Mouse (Mus musculus) liver, embryonic 16.5 days (tissue): Measurements from ENCODE around the gene Khnyn. TPM values are rescaled to one million over a fixed set of nuclear protein-coding genes. Genes with fewer than 3 reads are reported as not detected.
A peak's percentile ranks its signal among the peaks of the same experiment; 100 is the strongest.

Experiments used
- ATAC-seq: fragments of 200-750 bp; cut with Nextera tagmentation; 2 replicates; pipeline ENCODE4 v1.8.0; 2017; ENCODE audit warnings: low read depth, mild to moderate bottlenecking, moderate number of reproducible peaks, moderate library complexity
- H3K27ac ChIP-seq: fragments of 300-500 bp; sonication (generic); 2 replicates; pipeline ENCODE4 v1.5.1; 2014; ENCODE audit warnings: mild to moderate bottlenecking, low read length
- H3K27me3 ChIP-seq: fragments of 300-500 bp; sonication (generic); 2 replicates; pipeline ENCODE4 v1.6.1; 2014; ENCODE audit warnings: low read depth, low read length, mixed read lengths; ENCODE audit not compliant: control insufficient read depth, insufficient read depth
- H3K36me3 ChIP-seq: fragments of 300-500 bp; sonication (generic); 2 replicates; pipeline ENCODE4 v1.6.1; 2014; ENCODE audit warnings: mild to moderate bottlenecking; ENCODE audit not compliant: control insufficient read depth, insufficient read depth
- H3K4me1 ChIP-seq: fragments of 300-500 bp; sonication (generic); 2 replicates; pipeline ENCODE4 v1.6.1; 2014; ENCODE audit warnings: low read depth, low read length, mixed read lengths; ENCODE audit not compliant: control insufficient read depth
- H3K4me2 ChIP-seq: fragments of 300-500 bp; sonication (generic); 2 replicates; pipeline ENCODE4 v1.6.1; 2014; ENCODE audit warnings: low read depth, low read length, mixed read lengths
- H3K4me3 ChIP-seq: fragments of 300-500 bp; sonication (generic); 2 replicates; pipeline ENCODE4 v1.5.1; 2014; ENCODE audit warnings: low read depth, mild to moderate bottlenecking, low read length
- H3K9ac ChIP-seq: fragments of 300-500 bp; sonication (generic); 2 replicates; pipeline ENCODE4 v1.6.1; 2014; ENCODE audit warnings: low read depth, low read length
- H3K9me3 ChIP-seq: fragments of 300-500 bp; sonication (generic); replicated peaks from 2 replicates; pipeline ENCODE4 v1.6.1; 2016; ENCODE audit warnings: low read length; ENCODE audit not compliant: control insufficient read depth
- WGBS: fragments of 180-500 bp; shearing (Covaris S2); extraction: QIAGEN DNeasy Blood & Tissue Kit; methylation state at CpG from one replicate; pipeline ENCODE4 v1.1.7; 2014; ENCODE audit not compliant: insufficient replicate concordance; 5-methylcytosine and 5-hydroxymethylcytosine counted together
- polyA plus RNA-seq: library from polyadenylated mRNA; unstranded; fragments of >200 nt; fragmentation: Nextera tagmentation; extraction: Ambion mirVana; gene quantifications from 2 replicates; pipeline ENCODE4 v1.2.1, GENCODE M21; 2015

The Khnyn gene
- polyA plus RNA-seq, 1 experiment from 2014 or later: 12.8 TPM

DNA sequence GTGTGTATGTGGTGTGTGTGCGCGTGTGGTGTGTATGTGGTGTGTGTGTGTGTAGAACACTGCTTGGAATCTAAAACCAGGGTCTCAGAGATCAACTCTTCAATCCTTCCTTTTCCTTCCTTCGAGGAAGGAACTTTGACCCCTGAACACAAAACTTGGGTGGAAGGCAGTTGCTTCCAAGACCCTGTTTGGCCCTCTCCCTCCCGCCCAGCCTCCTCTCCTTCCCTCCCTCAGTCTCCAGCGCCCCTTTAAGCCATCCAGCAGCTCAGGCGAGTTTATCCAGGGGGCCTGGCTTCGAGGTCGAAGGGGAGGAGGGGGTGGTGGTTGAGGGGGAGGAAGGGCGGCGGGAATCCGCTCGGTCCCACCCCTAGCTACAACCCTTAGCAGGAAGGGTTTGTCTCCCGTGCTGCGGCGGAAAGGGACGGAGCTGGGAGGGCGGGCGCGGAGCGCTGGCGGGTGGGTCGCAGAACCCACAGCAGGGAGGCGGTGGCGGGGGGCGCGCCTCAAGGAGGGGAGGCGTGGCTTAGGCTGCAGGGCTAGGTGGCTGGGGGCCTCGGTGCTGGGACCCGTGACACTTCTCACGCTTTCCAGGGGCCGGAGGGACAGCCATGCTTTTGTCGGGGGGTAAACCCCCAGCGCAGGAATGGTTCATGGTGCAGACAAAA lies 31.0 kb upstream of the Khnyn start, which contains the start of gene Nynrin:
Gene Nynrin (plus strand): TSS at position 390 of the 665 bp plus-strand sequence.
- H3K27me3 ChIP-seq: peaks cover 4% of the 10 kb centered on the region; the same call in 1 of the 2 replicates
- peak; percentile 79 for ATAC-seq
- peaks cover 15% of the 10 kb centered on the region for H3K4me1 ChIP-seq
- H3K27ac ChIP-seq: peak within 1 kb of the TSS; percentile 57
- peak within 1 kb of the TSS; percentile 61 for H3K4me3 ChIP-seq
- no peaks in the 10 kb centered on the region for H3K36me3 ChIP-seq
- WGBS: 3% methylated on average over 31 of the region's 33 CpGs
- peak within 1 kb of the TSS; percentile 52 for H3K9ac ChIP-seq
- peak within 1 kb of the TSS; percentile 63 for H3K4me2 ChIP-seq
- no peaks in the 10 kb centered on the region for H3K9me3 ChIP-seq

DNA sequence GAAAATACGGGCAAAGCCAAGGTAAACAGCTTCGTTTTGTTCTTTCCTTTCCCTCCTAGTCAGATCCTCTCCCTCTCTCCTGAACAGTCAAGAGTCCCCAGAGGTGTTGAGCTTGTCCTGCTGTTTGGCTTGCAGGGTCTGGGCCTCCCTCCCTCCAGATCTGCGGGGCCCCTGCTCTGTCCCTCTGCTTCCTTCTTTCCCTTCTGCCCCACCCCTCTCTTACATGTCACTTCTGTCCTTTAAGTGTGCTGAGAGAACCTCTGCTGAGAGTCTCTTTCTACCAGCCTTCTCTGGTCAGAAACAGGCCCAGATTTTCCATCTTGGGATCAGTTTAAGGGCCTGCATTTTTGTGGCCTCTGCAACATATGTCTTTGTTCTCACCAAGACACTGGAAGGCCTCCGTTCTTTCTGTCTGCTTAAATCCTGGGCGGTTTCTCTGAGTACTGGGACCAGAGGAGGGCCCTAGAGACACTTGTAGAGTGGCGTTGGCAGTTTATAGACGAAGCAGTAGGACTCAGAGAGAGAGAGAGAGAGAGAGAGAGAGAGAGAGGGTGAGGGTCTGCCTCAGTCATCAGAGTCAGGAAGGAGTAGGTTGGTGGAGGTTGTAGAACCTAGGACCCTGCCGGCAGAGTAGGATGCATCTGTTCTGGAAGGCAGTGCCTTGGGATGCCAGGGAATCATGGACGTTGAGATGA lies 30.2 kb upstream of the Khnyn start:
- Histone ChIP-seq H3K27me3 (peaks cover 4% of the 10 kb centered on the region; the same call in 1 of the 2 replicates), H3K4me2 (peak overlapping the region; percentile 63), H3K4me1 (peaks cover 15% of the 10 kb centered on the region), H3K27ac (peak overlapping the region; percentile 57), H3K4me3 (peak overlapping the region; percentile 61), H3K9me3 (no peaks in the 10 kb centered on the region), H3K36me3 (no peaks in the 10 kb centered on the region), H3K9ac (peak overlapping the region; percentile 52)
- 6% methylated on average over 9 of the region's 9 CpGs for WGBS
- ATAC-seq: no peak

DNA sequence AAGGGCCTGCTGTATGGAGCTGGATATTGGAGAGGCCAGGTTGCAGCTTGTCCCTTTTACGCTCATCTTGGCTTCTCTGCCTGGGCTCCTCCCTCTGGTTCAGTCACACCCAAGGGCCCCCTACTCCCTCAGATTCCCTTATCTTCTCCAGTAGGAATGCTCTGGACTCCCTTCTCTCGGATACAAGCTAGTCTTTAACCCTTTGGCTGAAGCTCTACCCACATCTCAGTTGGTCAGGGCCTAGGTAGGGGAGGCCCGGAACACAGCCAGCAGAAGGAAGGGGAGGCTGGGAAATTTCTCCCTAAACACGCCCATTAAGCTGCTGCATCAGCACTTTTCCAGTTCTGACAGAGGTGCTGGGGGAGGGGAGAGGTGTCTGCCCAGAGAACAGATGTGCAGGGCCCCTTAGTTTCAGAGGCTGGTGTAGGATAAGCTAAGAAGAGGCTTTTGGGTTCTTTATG lies 29.6 kb upstream of the Khnyn start:
- Histone ChIP-seq H3K27ac (peak overlapping the region; percentile 57), H3K27me3 (peaks cover 4% of the 10 kb centered on the region; the same call in 1 of the 2 replicates), H3K4me3 (peak overlapping the region; percentile 61), H3K4me1 (peaks cover 15% of the 10 kb centered on the region), H3K36me3 (no peaks in the 10 kb centered on the region), H3K4me2 (peak overlapping the region; percentile 63), H3K9ac (0 out of 2 replicates have a peak overlapping the region, but pooled peaks have one; percentile 52), H3K9me3 (no peaks in the 10 kb centered on the region)
- ATAC-seq: no peak; the same call in 1 of the 2 replicates
- WGBS: 15% methylated on average over 4 of the region's 4 CpGs

DNA sequence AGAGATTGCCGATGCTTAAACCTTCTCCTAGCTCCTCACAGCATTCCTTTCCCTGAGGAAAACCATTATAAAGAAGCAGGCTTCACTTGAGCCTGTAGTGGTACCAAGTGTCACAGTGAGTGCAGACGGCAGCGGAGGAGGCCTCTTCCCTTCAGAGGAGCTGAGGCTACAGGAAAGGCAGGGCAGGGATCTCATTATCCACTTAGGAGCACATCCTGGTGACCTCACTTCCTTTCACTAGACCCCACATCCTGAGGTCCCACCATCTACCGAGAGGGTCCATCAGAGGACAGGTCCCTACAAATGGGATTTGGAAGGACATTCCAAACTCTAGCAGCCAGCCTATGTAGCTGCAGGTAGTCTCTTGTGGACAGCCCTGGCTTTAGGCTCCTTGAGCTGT lies 27.2 kb upstream of the Khnyn start:
- Histone ChIP-seq H3K4me1 (peaks cover 16% of the 10 kb centered on the region), H3K27me3 (peaks cover 4% of the 10 kb centered on the region; the same call in 1 of the 2 replicates), H3K4me2 (no peak overlapping the region), H3K36me3 (no peaks in the 10 kb centered on the region), H3K27ac (no peak overlapping the region), H3K9ac (no peak overlapping the region), H3K4me3 (no peak overlapping the region), H3K9me3 (no peaks in the 10 kb centered on the region)
- 57% methylated on average over 4 of the region's 4 CpGs for WGBS
- no peak for ATAC-seq

DNA sequence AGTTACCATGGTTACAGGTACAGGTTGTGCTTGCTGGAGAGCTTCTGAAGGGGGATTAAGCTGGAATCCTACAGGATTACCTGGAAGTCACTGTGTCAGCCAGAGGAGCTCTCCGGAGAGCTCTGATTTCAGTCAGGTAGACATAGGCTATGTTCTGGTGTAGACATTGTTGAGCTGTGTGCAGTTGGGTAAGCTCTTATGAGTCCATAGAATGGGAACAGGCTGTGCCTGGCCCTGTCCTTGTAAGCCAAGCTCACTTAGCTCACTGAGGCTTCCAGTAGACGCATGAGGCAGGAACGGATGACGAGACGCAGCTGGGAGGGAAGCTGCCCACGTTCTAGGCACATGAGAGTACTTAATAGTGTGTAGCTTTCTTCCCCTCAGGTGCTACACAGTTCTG lies 22.6 kb upstream of the Khnyn start:
- Histone ChIP-seq H3K4me1 (peaks cover 6% of the 10 kb centered on the region), H3K4me3 (no peak overlapping the region), H3K9ac (no peak overlapping the region), H3K4me2 (no peak overlapping the region), H3K9me3 (no peaks in the 10 kb centered on the region), H3K27ac (no peak overlapping the region), H3K36me3 (no peaks in the 10 kb centered on the region), H3K27me3 (no peaks in the 10 kb centered on the region)
- 59% methylated on average over 6 of the region's 6 CpGs for WGBS
- ATAC-seq: no peak

DNA sequence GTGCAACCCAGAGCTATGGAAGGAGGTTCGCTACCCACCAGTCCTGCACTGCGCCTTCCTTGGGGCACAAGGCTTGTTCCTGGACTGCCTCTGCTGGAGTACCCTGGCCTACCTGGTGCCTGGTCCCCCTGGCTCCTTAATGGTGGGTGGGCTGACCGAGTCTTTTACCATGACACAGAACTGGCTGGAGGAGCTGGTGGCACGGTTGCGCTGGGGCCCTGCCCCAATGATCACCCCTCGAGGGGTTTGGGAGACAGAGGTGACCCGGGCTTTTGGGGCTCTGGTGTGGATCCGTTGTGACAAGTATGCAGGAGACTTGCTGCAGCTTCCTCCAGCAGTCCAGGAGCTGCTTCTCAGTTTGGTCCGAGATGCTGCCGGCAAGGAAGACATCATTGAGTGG lies 21.8 kb upstream of the Khnyn start:
- no peak overlapping the region for H3K4me3 ChIP-seq
- H3K9me3 ChIP-seq: no peaks in the 10 kb centered on the region
- no peaks in the 10 kb centered on the region; the same call in 1 of the 2 replicates for H3K36me3 ChIP-seq
- no peaks in the 10 kb centered on the region for H3K27me3 ChIP-seq
- WGBS: 78% methylated on average over 10 of the region's 10 CpGs
- H3K4me1 ChIP-seq: peaks cover 6% of the 10 kb centered on the region
- ATAC-seq: no peak
- no peak overlapping the region for H3K27ac ChIP-seq
- no peak overlapping the region for H3K4me2 ChIP-seq
- no peak overlapping the region for H3K9ac ChIP-seq

DNA sequence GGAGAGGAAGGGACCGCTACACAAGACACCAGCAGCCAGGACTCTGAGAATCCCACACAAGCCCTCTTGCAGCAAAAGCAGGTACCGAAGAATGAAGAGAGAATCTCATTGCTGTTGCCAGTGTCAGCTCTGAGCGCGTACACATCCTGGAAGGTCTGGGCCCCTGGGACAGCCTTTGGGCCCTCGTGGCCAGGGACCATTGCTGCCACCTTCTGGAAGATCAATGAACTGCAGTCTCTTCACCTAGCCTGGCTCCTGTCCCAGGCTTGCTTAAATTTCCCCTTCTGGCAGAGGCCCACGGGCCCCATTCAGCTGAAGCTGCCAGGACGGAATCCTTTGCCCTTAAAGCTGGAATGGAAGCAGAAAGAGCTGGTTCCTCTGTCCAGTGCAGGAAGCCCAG lies 21.0 kb upstream of the Khnyn start:
- no peaks in the 10 kb centered on the region; the same call in 1 of the 2 replicates for H3K36me3 ChIP-seq
- H3K4me2 ChIP-seq: no peak overlapping the region
- ATAC-seq: peak; percentile 49; the same call in 1 of the 2 replicates
- peaks cover 6% of the 10 kb centered on the region for H3K4me1 ChIP-seq
- H3K9ac ChIP-seq: no peak overlapping the region
- 36% methylated on average over 7 of the region's 7 CpGs for WGBS
- no peak overlapping the region for H3K4me3 ChIP-seq
- H3K27ac ChIP-seq: no peak overlapping the region
- H3K9me3 ChIP-seq: no peaks in the 10 kb centered on the region
- no peaks in the 10 kb centered on the region for H3K27me3 ChIP-seq

DNA sequence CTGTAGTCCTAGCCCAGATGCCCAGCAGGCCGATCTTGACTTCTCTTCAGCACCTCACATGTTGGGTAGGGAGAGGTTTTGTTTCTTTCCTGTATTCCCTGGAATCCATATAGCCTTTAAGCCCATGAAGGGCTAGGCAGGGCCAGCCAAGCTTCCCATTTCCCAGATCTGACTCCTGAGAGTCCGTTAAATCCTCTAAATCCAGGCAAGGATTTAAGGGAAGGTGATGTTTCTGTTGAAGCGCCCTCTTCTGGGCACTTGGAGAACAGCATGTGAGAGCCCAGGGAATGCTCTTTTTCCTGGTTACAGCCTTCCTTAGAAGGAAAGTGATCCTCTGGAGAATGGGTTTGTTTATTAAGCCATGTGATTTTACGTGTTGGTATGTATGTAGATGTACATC lies 17.8 kb upstream of the Khnyn start:
- H3K36me3 ChIP-seq: no peaks in the 10 kb centered on the region; the same call in 1 of the 2 replicates
- no peak overlapping the region for H3K4me3 ChIP-seq
- 35% methylated on average over 4 of the region's 4 CpGs for WGBS
- H3K9ac ChIP-seq: no peak overlapping the region
- ATAC-seq: no peak
- H3K9me3 ChIP-seq: no peaks in the 10 kb centered on the region
- no peaks in the 10 kb centered on the region for H3K4me1 ChIP-seq
- no peaks in the 10 kb centered on the region for H3K27me3 ChIP-seq
- no peak overlapping the region for H3K4me2 ChIP-seq
- no peak overlapping the region for H3K27ac ChIP-seq
